1 mouse cellular context compared by ENCODE assay signal in genomic region chr3:105918355-105918745, GRCm38 (mm10).
TF ChIP-seq lines count a peak whose summit lies in the region.

No protein-coding gene starts in this region.

TF ChIP-seq in MEL, 35 proteins besides CTCF, POLR2A, EP300 and RAD21:
- TF ChIP-seq ETS1 (IDR thresholded peaks at IDR 0.05; ENCODE audit: low read depth, low read length): no peak
- TF ChIP-seq SMC3 (IDR thresholded peaks at IDR 0.05; ENCODE audit: low read depth, low read length): no peak
- TF ChIP-seq JUND (IDR thresholded peaks at IDR 0.05; ENCODE audit: low read depth, low read length): no peak
- no peak for TF ChIP-seq NRF1 (IDR thresholded peaks at IDR 0.05; ENCODE audit: insufficient read depth, low read depth, low read length, poor library complexity, severe bottlenecking)
- no peak for TF ChIP-seq MAZ (IDR thresholded peaks at IDR 0.05; ENCODE audit: low read depth, low read length)
